Mouse (Mus musculus) bone marrow, adult 2 months (tissue): ENCODE data around the gene Gucy2d. TPM values are rescaled to one million over a fixed set of nuclear protein-coding genes. Genes with fewer than 3 reads are reported as not detected.

Experiments
- H3K27ac ChIP-seq: fragments of 200-500 bp; 2 replicates; pipeline ENCODE4 v1.5.1; 2012; ENCODE audit warnings: low read depth, mild to moderate bottlenecking, control low read depth, inconsistent platforms, low read length; ENCODE audit not compliant: control insufficient read depth, poor library complexity, insufficient read depth
- H3K4me1 ChIP-seq: fragments of 200-500 bp; 2 replicates; pipeline ENCODE4 v1.6.1; 2011; ENCODE audit warnings: low read length; ENCODE audit not compliant: control insufficient read depth, insufficient read depth
- H3K4me3 ChIP-seq: fragments of 200-500 bp; replicated peaks from 2 replicates; pipeline ENCODE3; 2011; ENCODE audit warnings: mild to moderate bottlenecking, low read depth, low read length, control low read depth; ENCODE audit not compliant: control insufficient read depth
- CTCF ChIP-seq: fragments of 200-500 bp; IDR thresholded peaks from 2 replicates; pipeline ENCODE4 v1.5.1; 2011; ENCODE audit warnings: low read length, control low read depth; ENCODE audit not compliant: control insufficient read depth, insufficient read depth
- POLR2A ChIP-seq: fragments of 200-500 bp; IDR thresholded peaks from 2 replicates; pipeline ENCODE4 v1.6.1; 2011; ENCODE audit warnings: low read depth, mild to moderate bottlenecking, control low read depth, low read length, borderline replicate concordance; ENCODE audit not compliant: control insufficient read depth
- WGBS: fragments of 180-500 bp; shearing (Covaris S2); methylation state at CpG from one replicate; pipeline ENCODE4 v1.1.7; 2018; 5-methylcytosine and 5-hydroxymethylcytosine counted together
- polyA plus RNA-seq: library from polyadenylated mRNA; stranded (reverse); fragments of >200 nt; gene quantifications from 2 replicates; pipeline ENCODE4 v1.2.4, GENCODE M21; 2011; ENCODE audit warnings: low replicate concordance; ENCODE audit not compliant: missing spikeins, insufficient read depth, insufficient read length

Gucy2d gene
- polyA plus RNA-seq, 1 experiment = not detected

- WGBS = 84% methylated on average over 10 of the region's 10 CpGs
Measured at GRCm38 (mm10) chr7:98454397-98455120, 14.3 kb downstream of the Gucy2d start.

GRCm38 (mm10) chr7:98460319-98460718 lies 20.1 kb downstream of the Gucy2d start:
- 76% methylated on average over 7 of the region's 7 CpGs for WGBS
- Histone ChIP-seq H3K4me3 (no peak overlapping the region), H3K27ac (no peak overlapping the region), H3K4me1 (no peaks in the 10 kb centered on the region)
- TF ChIP-seq CTCF (no peak), POLR2A (no peak)

More at GRCm38 (mm10) chr7:98454397-98455120, 14.3 kb downstream of the Gucy2d start:
- H3K27ac ChIP-seq = no peak overlapping the region
- H3K4me3 ChIP-seq = no peak overlapping the region
- no peaks in the 10 kb centered on the region for H3K4me1 ChIP-seq
- TF ChIP-seq POLR2A = no peak

- no peak overlapping the region for H3K27ac ChIP-seq
- WGBS = 35% methylated on average over 3 of the region's 3 CpGs
- TF ChIP-seq POLR2A (no peak), CTCF (no peak)
- H3K4me1 ChIP-seq = no peaks in the 10 kb centered on the region
- H3K4me3 ChIP-seq = no peak overlapping the region
Measured at GRCm38 (mm10) chr7:98469089-98469488, 28.9 kb downstream of the Gucy2d start.

- no peaks in the 10 kb centered on the region for H3K4me1 ChIP-seq
- H3K4me3 ChIP-seq = no peak overlapping the region
- H3K27ac ChIP-seq = no peak overlapping the region
- 74% methylated on average over 2 of the region's 2 CpGs for WGBS
- TF ChIP-seq CTCF = no peak
- TF ChIP-seq POLR2A = no peak
Measured at GRCm38 (mm10) chr7:98472529-98472928, 32.3 kb downstream of the Gucy2d start.

- Histone ChIP-seq H3K27ac (no peak overlapping the region), H3K4me1 (no peaks in the 10 kb centered on the region), H3K4me3 (no peak overlapping the region)
- no peak for TF ChIP-seq POLR2A
- WGBS = 52% methylated on average over 1 of the region's 1 CpGs
Measured at GRCm38 (mm10) chr7:98474558-98474957, 34.3 kb downstream of the Gucy2d start.

GRCm38 (mm10) chr7:98477153-98477552 lies 36.9 kb downstream of the Gucy2d start:
- no peak overlapping the region for H3K4me3 ChIP-seq
- no peaks in the 10 kb centered on the region for H3K4me1 ChIP-seq
- 87% methylated on average over 4 of the region's 4 CpGs for WGBS
- no peak overlapping the region for H3K27ac ChIP-seq
- no peak for TF ChIP-seq CTCF
- no peak for TF ChIP-seq POLR2A

GRCm38 (mm10) chr7:98480481-98480880 lies 40.3 kb downstream of the Gucy2d start:
- WGBS = 76% methylated on average over 1 of the region's 1 CpGs
- Histone ChIP-seq H3K4me3 (no peak overlapping the region), H3K4me1 (no peaks in the 10 kb centered on the region), H3K27ac (no peak overlapping the region)
- TF ChIP-seq CTCF = no peak
- no peak for TF ChIP-seq POLR2A

GRCm38 (mm10) chr7:98481066-98481734 lies 41.0 kb downstream of the Gucy2d start:
- WGBS = 27% methylated on average over 9 of the region's 9 CpGs
- Histone ChIP-seq H3K4me1 (peaks cover 3% of the 10 kb centered on the region; the same call in 1 of the 2 replicates), H3K4me3 (no peak overlapping the region), H3K27ac (no peak overlapping the region)
- peak; percentile 94 for TF ChIP-seq CTCF
- no peak for TF ChIP-seq POLR2A
